15 mouse cellular contexts compared by ENCODE assay signal in the genomic region with DNA sequence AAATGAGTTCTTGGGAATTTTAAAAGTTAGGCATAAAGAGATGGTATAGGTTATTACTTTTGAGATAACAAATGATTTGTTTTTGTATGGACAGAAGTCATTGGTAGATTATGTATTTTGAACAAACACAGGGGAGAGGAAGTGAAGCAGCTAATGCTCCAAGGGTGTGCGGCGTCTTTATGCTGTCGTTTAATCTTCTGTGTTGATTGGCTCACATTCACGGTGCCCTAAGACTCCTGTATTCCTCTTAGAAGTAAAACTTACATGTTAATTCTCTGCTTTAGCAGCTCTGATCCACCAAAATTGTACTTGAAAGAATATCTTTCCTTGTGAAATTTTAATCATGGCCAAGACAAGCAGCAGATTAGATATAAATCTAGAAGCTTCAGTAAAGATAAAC. TPM values are rescaled to one million over a fixed set of nuclear protein-coding genes. Genes with fewer than 3 reads are reported as not detected.
A peak's percentile ranks its signal among the peaks of the same experiment; 100 is the strongest.
DNase-seq lines count a peak whose midpoint lies in the region; ATAC-seq and TF ChIP-seq lines count a peak whose summit lies in the region.
"Had no signal": no experiment of that assay in that cellular context is flagged by ENCODE, and none has a peak within 500 bp of the region (broad histone marks: within the 10 kb centered on the region; RNA-seq: fewer than 3 reads in every experiment).

No protein-coding gene starts in this region.

- ATAC-seq in forebrain, embryonic 13.5 days, result 0 out of 2 replicates have a peak, but pooled peaks have one; percentile 46
- ATAC-seq in hindbrain, embryonic 16.5 days, result 0 out of 2 replicates have a peak, but pooled peaks have one; percentile 37
- ATAC-seq in midbrain, postnatal 0 days (ENCODE audit: low FRiP score), result no peak
- ATAC-seq: liver, postnatal 0 days; Patski had no signal

- no peak for TF ChIP-seq CTCF in brain, embryonic 14.5 days (IDR thresholded peaks at IDR 0.05; ENCODE audit: borderline replicate concordance, extremely low read depth, insufficient read depth, insufficient read length)
- TF ChIP-seq CTCF in midbrain, postnatal 0 days (IDR thresholded peaks at IDR 0.05), result no peak

- no peaks in the 10 kb centered on the region for H3K27me3 ChIP-seq in forebrain, embryonic 13.5 days
- no peaks in the 10 kb centered on the region for H3K27me3 ChIP-seq in forebrain, embryonic 10.5 days (ENCODE audit: poor library complexity, severe bottlenecking)
- no peaks in the 10 kb centered on the region for H3K27me3 ChIP-seq in hindbrain, embryonic 16.5 days (replicated peaks; ENCODE audit: control insufficient read depth, insufficient read depth, low read length)
- H3K27me3 ChIP-seq in midbrain, postnatal 0 days (ENCODE audit: insufficient read depth, low read length), result no peaks in the 10 kb centered on the region
- H3K27me3 ChIP-seq: limb, embryonic 15.5 days; Patski had no signal

- peak overlapping the region; percentile 36 for H3K4me3 ChIP-seq in forebrain, embryonic 13.5 days
- no peak overlapping the region; the same call in 1 of the 2 replicates for H3K4me3 ChIP-seq in forebrain, embryonic 10.5 days
- H3K4me3 ChIP-seq in hindbrain, embryonic 16.5 days (ENCODE audit: low read length), result no peak overlapping the region
- peak overlapping the region; percentile 30; the same call in 1 of the 2 replicates for H3K4me3 ChIP-seq in midbrain, postnatal 0 days (ENCODE audit: low read depth, low read length)
- H3K4me3 ChIP-seq: erythroblast, embryonic 14.5 days; limb, embryonic 15.5 days had no signal

- no peak for TF ChIP-seq POLR2A in brain, embryonic 14.5 days (IDR thresholded peaks at IDR 0.05; ENCODE audit: borderline replicate concordance, extremely low read depth, insufficient read depth, insufficient read length, poor library complexity, severe bottlenecking)

- peak overlapping the region; percentile 60; the same call in 1 of the 2 replicates for H3K9ac ChIP-seq in forebrain, embryonic 13.5 days
- H3K9ac ChIP-seq in hindbrain, embryonic 16.5 days (ENCODE audit: low read depth, low read length), result no peak overlapping the region
- 0 out of 2 replicates have a peak overlapping the region, but pooled peaks have one; percentile 3 for H3K9ac ChIP-seq in midbrain, postnatal 0 days (replicated peaks; ENCODE audit: low read length, poor library complexity, severe bottlenecking)
- H3K9ac ChIP-seq: limb, embryonic 15.5 days; liver, postnatal 0 days had no signal

- H3K27ac ChIP-seq in forebrain, embryonic 13.5 days, result peak overlapping the region; percentile 75
- H3K27ac ChIP-seq in forebrain, embryonic 10.5 days, result no peak overlapping the region
- H3K27ac ChIP-seq in hindbrain, embryonic 16.5 days (ENCODE audit: low read depth, low read length), result no peak overlapping the region
- H3K27ac ChIP-seq in midbrain, postnatal 0 days (ENCODE audit: low read depth, low read length), result no peak overlapping the region; the same call in 1 of the 2 replicates
- H3K27ac ChIP-seq: limb, embryonic 15.5 days had no signal

- peak overlapping the region; percentile 52 for H3K4me2 ChIP-seq in forebrain, embryonic 13.5 days
- peak overlapping the region; percentile 44; the same call in 1 of the 2 replicates for H3K4me2 ChIP-seq in hindbrain, embryonic 16.5 days (ENCODE audit: low read length)
- H3K4me2 ChIP-seq in midbrain, postnatal 0 days (ENCODE audit: low read depth, low read length, poor library complexity, severe bottlenecking), result peak overlapping the region; percentile 39
- H3K4me2 ChIP-seq: limb, embryonic 15.5 days had no signal

- DNase-seq in forebrain, embryonic 10.5 days (ENCODE audit: extremely low spot score, low spot score), result no peak
- DNase-seq in brain, embryonic 14.5 days (ENCODE audit: low read depth), result peak; percentile 61
- DNase-seq in midbrain, postnatal 0 days (ENCODE audit: low spot score), result peak; percentile 26
- DNase-seq in lung, postnatal 25 days (ENCODE audit: low spot score), result no peak
- no peak for DNase-seq in gastrocnemius, postnatal 4 days (ENCODE audit: low spot score in 2 of 2)
- no peak for DNase-seq in cerebellum, adult 8-10 months
- DNase-seq: cerebellum, adult 11 months; liver, postnatal 0 days; lung, postnatal 36 days; right cerebral cortex, postnatal 14 days had no signal

- no peaks in the 10 kb centered on the region for H3K36me3 ChIP-seq in forebrain, embryonic 13.5 days (ENCODE audit: poor library complexity, severe bottlenecking)
- H3K36me3 ChIP-seq in forebrain, embryonic 10.5 days (replicated peaks), result no peaks in the 10 kb centered on the region
- no peaks in the 10 kb centered on the region for H3K36me3 ChIP-seq in hindbrain, embryonic 16.5 days (ENCODE audit: control insufficient read depth, insufficient read depth, low read length)
- no peaks in the 10 kb centered on the region for H3K36me3 ChIP-seq in midbrain, postnatal 0 days (ENCODE audit: insufficient read depth, low read length)
- H3K36me3 ChIP-seq: limb, embryonic 15.5 days had no signal

- WGBS in forebrain, embryonic 13.5 days, result 14% methylated on average over 4 of the region's 4 CpGs
- WGBS in forebrain, embryonic 10.5 days, result 41% methylated on average over 4 of the region's 4 CpGs
- WGBS in hindbrain, embryonic 16.5 days, result 46% methylated on average over 4 of the region's 4 CpGs
- 16% methylated on average over 4 of the region's 4 CpGs for WGBS in midbrain, postnatal 0 days

- H3K9me3 ChIP-seq in forebrain, embryonic 13.5 days (replicated peaks), result no peaks in the 10 kb centered on the region
- H3K9me3 ChIP-seq in forebrain, embryonic 10.5 days, result no peaks in the 10 kb centered on the region
- H3K9me3 ChIP-seq in hindbrain, embryonic 16.5 days (ENCODE audit: control insufficient read depth, low read length), result no peaks in the 10 kb centered on the region
- H3K9me3 ChIP-seq in midbrain, postnatal 0 days (ENCODE audit: low read length), result no peaks in the 10 kb centered on the region
- H3K9me3 ChIP-seq: limb, embryonic 15.5 days had no signal

- H3K4me1 ChIP-seq in forebrain, embryonic 13.5 days, result peaks cover 16% of the 10 kb centered on the region
- H3K4me1 ChIP-seq in forebrain, embryonic 10.5 days, result peaks cover 44% of the 10 kb centered on the region
- H3K4me1 ChIP-seq in hindbrain, embryonic 16.5 days (ENCODE audit: control insufficient read depth, insufficient read depth, low read depth, low read length), result no peaks in the 10 kb centered on the region
- H3K4me1 ChIP-seq in midbrain, postnatal 0 days (ENCODE audit: insufficient read depth, low read length), result no peaks in the 10 kb centered on the region
- H3K4me1 ChIP-seq: limb, embryonic 15.5 days had no signal

RNA-seq across cellular contexts. Expression of gene Bbs10, which starts 50.9 kb away (rescaled TPM):
- polyA plus RNA-seq in forebrain, embryonic 13.5 days (2015; fragmentation: Nextera tagmentation; extraction: Ambion mirVana), result 6.7 and 6.8 TPM in 2 replicates
- polyA plus RNA-seq in forebrain, embryonic 10.5 days (2016; fragmentation: Nextera tagmentation; extraction: Ambion mirVana), result 7.0 and 8.2 TPM in 2 replicates
- polyA plus RNA-seq in brain, embryonic 14.5 days (2012; rRNA removed), result 4.3 and 5.4 TPM in 2 replicates
- 4.9 and 5.8 TPM in 2 replicates for polyA plus RNA-seq in hindbrain, embryonic 16.5 days (2015; fragmentation: Nextera tagmentation; extraction: Ambion mirVana)
- 3.8 and 6.0 TPM in 2 replicates for total RNA-seq in midbrain, postnatal 0 days (2014; rRNA removed)
- polyA plus RNA-seq in midbrain, postnatal 0 days (2015; fragmentation: Nextera tagmentation; extraction: Ambion mirVana), result 1.5 and 2.7 TPM in 2 replicates
- 1 to 10 TPM; 3.2 to 3.5 TPM for total RNA-seq in gastrocnemius, postnatal 4 days (2021)
- polyA plus RNA-seq: erythroblast, embryonic 14.5 days had no signal

Comparison
In these comparisons a context has a peak if more than half of its experiments do, and no peak if none do; other contexts are left out.
1. H3K4me3 ChIP-seq: peak in forebrain, embryonic 13.5 days (single experiment) and midbrain, postnatal 0 days (single experiment); none in forebrain, embryonic 10.5 days (single experiment) and hindbrain, embryonic 16.5 days (single experiment).
2. DNase-seq: peak in brain, embryonic 14.5 days (single experiment) and midbrain, postnatal 0 days (single experiment); none in forebrain, embryonic 10.5 days (single experiment), lung, postnatal 25 days (single experiment), gastrocnemius, postnatal 4 days (0 of 2) and cerebellum, adult 8-10 months (single experiment).
3. Peak in every context shown above with its lines, with median percentiles within 50 percentile points of each other: H3K4me2 ChIP-seq.